Mouse (Mus musculus): Measurements from ENCODE around the gene Hif3a.

Gene Hif3a

DNA sequence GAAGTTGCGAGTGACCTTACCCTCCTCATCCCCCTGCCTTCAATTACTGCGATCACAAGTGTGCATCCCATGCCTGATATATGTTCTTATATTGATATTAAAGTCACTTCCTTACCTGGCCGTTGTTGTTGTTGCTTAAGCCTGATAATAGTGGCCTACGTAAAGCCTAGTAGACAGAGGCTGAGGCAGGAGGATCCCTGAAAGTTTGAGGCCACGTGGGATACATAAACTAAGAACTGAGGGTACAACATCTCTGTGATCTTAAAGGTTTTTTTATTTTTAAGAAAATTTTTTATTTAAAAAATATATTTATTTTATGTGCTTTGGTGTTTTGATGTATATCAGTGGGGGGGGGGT, 69.8 kb downstream of the Hif3a start, which contains the start of gene Ccdc8:
Ccdc8 (plus strand) TSS at position 258 of the 357 bp plus-strand sequence.
- no peak for DNase-seq (ENCODE audit: low spot score)

- no peak for DNase-seq (ENCODE audit: low spot score)
Observed at GRCm38 (mm10) chr7:16991681-16992450, 70.4 kb downstream of the Hif3a start.

GRCm38 (mm10) chr7:16990006-16990744, 72.1 kb downstream of the Hif3a start:
- peak; percentile 29 for DNase-seq (ENCODE audit: low spot score)

GRCm38 (mm10) chr7:16988405-16988804, 73.8 kb downstream of the Hif3a start:
- peak; percentile 20 for DNase-seq (ENCODE audit: low spot score)

- no peak for DNase-seq (ENCODE audit: low spot score)
Observed at GRCm38 (mm10) chr7:16987541-16988149, 74.6 kb downstream of the Hif3a start.

DNA sequence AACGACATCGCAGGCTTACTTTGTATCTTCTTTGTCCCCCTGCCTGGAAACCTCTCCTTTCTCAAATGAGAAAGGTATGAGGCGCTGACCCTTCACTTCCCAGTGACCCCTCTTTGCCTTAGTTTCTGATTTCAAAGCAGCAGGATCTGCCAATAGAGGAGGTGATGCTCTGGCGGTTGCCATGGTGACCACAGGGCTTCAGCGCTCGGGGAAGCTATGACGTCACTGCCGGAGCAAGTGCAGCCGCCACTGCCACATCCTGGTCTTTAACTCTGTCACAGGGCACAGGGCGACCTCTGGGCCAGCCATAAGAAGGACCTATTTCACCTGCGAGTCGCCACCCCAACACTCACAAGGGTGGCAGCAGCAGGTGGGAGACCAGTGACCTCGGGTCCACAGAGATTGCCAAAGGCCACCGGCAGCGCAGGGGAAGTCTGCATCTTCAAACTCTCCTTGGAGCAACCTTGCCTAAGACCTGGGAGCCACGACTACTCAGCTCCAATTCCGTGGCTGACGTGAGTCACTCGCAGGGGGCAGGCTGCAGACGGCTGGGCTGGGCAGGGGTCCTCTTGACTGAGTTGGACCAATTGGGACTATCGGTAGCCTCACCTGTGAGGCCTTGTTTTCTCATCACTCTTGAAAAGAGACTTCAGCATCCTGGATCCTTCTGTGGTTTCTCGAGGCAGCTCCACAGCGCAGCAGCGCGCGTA, 79.2 kb downstream of the Hif3a start, which contains the start of gene Gm42372:
Gm42372 (plus strand) TSS at position 228 of the 710 bp plus-strand sequence.
- DNase-seq (ENCODE audit: low spot score) = no peak
